Mouse (Mus musculus) heart, adult 8-10 months (tissue): ENCODE results near the gene Cbr4. TPM values are rescaled to one million over a fixed set of nuclear protein-coding genes. Genes with fewer than 3 reads are reported as not detected.

Source experiments
- DNase-seq: peaks from one replicate; pipeline ENCODE4 v3.0.0; 2022; ENCODE audit warnings: low spot score
- total RNA-seq, 4 experiments: library from RNA; stranded (reverse); gene quantifications; 2 replicates each; pipeline ENCODE4 v1.2.4; 2022

Gene Cbr4
- total RNA-seq, 4 experiments from 2014 or later = 68.5 to 102 (median 93.4) TPM

GRCm38 (mm10) chr8:61488631-61489030 is 1.1 kb downstream of the Cbr4 start:
- no peak for DNase-seq

- DNase-seq = no peak
These were observed 9.6 kb downstream of the Cbr4 start for GRCm38 (mm10) chr8:61497110-61497509.

GRCm38 (mm10) chr8:61499035-61499434 is 11.5 kb downstream of the Cbr4 start:
- DNase-seq = no peak

- DNase-seq = no peak
These were observed 13.4 kb downstream of the Cbr4 start for GRCm38 (mm10) chr8:61500914-61501313.

GRCm38 (mm10) chr8:61502277-61502676 is 14.7 kb downstream of the Cbr4 start:
- no peak for DNase-seq

- DNase-seq = no peak
These were observed 27.8 kb downstream of the Cbr4 start for GRCm38 (mm10) chr8:61515110-61515930.

GRCm38 (mm10) chr8:61515931-61516744 is 28.6 kb downstream of the Cbr4 start:
- DNase-seq = peak; percentile 65

GRCm38 (mm10) chr8:61516745-61517501 is 29.4 kb downstream of the Cbr4 start:
- DNase-seq = no peak

- no peak for DNase-seq
These were observed 30.1 kb downstream of the Cbr4 start for GRCm38 (mm10) chr8:61517502-61518185.

- peak; percentile 24 for DNase-seq
These were observed 34.6 kb downstream of the Cbr4 start for GRCm38 (mm10) chr8:61522132-61522531.

GRCm38 (mm10) chr8:61527037-61527436 is 39.5 kb downstream of the Cbr4 start:
- no peak for DNase-seq

- no peak for DNase-seq
These were observed 40.7 kb downstream of the Cbr4 start for GRCm38 (mm10) chr8:61528197-61528596.

- DNase-seq = no peak
These were observed 41.1 kb downstream of the Cbr4 start for GRCm38 (mm10) chr8:61528642-61529041.

- DNase-seq = no peak
These were observed 44.6 kb downstream of the Cbr4 start for GRCm38 (mm10) chr8:61531944-61532795.

- DNase-seq = no peak
These were observed 45.3 kb downstream of the Cbr4 start for GRCm38 (mm10) chr8:61532831-61533230.

- DNase-seq = no peak
These were observed 45.9 kb downstream of the Cbr4 start for GRCm38 (mm10) chr8:61533356-61533926.

- DNase-seq = no peak
These were observed 47.9 kb downstream of the Cbr4 start for GRCm38 (mm10) chr8:61535472-61535871.

GRCm38 (mm10) chr8:61537471-61537870 is 49.9 kb downstream of the Cbr4 start:
- peak; percentile 48 for DNase-seq

GRCm38 (mm10) chr8:61539828-61540500 is 52.4 kb downstream of the Cbr4 start:
- peak; percentile 89 for DNase-seq
